Mouse (Mus musculus): Measurements from ENCODE around the gene Srsf7.
"Not testable (repeated sequence)": the region's sequence is repeated elsewhere in the genome, so short reads cannot be mapped to it uniquely, and the experiment has no call there.

- TF ChIP-seq CTCF (IDR thresholded peaks at IDR 0.05; ENCODE audit: extremely low read depth, insufficient read length, insufficient replicate concordance, low read depth, low read length); POLR2A (IDR thresholded peaks at IDR 0.05; ENCODE audit: low read depth, low read length): not testable (repeated sequence)
Observed at GRCm38 (mm10) chr17:80178846-80179245, 28.3 kb downstream of the Srsf7 start.
